In the genomic region with DNA sequence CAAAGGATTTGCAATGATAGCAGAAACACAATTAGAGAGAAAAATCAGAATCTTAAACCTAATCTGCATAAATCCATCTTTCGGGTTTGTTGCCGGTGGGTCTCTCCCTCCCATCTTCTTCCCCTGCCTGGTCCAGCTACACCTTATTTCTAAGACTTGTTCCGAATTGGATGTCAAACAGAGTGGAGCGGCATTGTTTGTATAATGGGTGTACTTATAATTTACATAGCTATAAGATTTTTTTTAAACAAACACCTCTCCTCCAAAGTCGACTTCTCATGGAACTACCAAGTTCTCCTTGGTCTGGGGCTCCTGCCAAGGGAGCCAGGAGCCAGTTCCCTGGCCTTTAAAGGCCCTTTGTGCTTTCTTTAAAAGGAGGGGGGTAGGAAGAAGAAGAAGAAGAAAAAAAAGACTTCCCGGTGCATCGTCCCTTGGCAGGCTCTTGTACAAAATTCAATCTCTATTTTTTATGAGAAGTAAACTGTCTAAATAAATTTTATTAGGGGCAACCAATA, we compare ENCODE assay signal across 16 mouse cellular contexts. TPM values are rescaled to one million over a fixed set of nuclear protein-coding genes. Genes with fewer than 3 reads are reported as not detected.
"Had no signal": no experiment of that assay in that cellular context is flagged by ENCODE, and none has a peak within 500 bp of the region (broad histone marks: within the 10 kb centered on the region; RNA-seq: fewer than 3 reads in every experiment).

No protein-coding gene starts in this region.

- H3K9me3 ChIP-seq: limb, embryonic 12.5 days; liver, embryonic 13.5 days; lung, embryonic 15.5 days; midbrain, embryonic 13.5 days had no signal

- DNase-seq: kidney, adult 9 months; kidney, postnatal 36 days; layer of hippocampus, adult 9-11 months; layer of hippocampus, postnatal 36 days; liver; liver, embryonic 13.5 days; liver, postnatal 0 days; lung, postnatal 14 days; thymus, postnatal 4 days had no signal

- H3K4me3 ChIP-seq: limb, embryonic 12.5 days; liver, embryonic 13.5 days; lung, embryonic 15.5 days; megakaryocyte, embryonic 14.5 days; midbrain, embryonic 13.5 days had no signal

- H3K27ac ChIP-seq: kidney, postnatal 0 days; limb, embryonic 12.5 days; liver, embryonic 13.5 days; lung, embryonic 15.5 days; macrophage; midbrain, embryonic 13.5 days; stomach, postnatal 0 days had no signal

- H3K4me2 ChIP-seq: limb, embryonic 12.5 days; liver, embryonic 13.5 days; lung, embryonic 15.5 days; midbrain, embryonic 13.5 days had no signal

- H3K36me3 ChIP-seq: limb, embryonic 12.5 days; liver, embryonic 13.5 days; lung, embryonic 15.5 days; midbrain, embryonic 13.5 days had no signal

- ATAC-seq: liver, postnatal 0 days; midbrain, embryonic 13.5 days had no signal

- H3K9ac ChIP-seq: limb, embryonic 12.5 days; liver, embryonic 13.5 days; liver, postnatal 0 days; lung, embryonic 15.5 days; midbrain, embryonic 13.5 days had no signal

RNA-seq across cellular contexts. Expression of gene Otp, which starts 3.5 kb away (rescaled TPM):
- polyA plus RNA-seq: kidney, postnatal 0 days; limb, embryonic 12.5 days; liver, embryonic 13.5 days; liver, postnatal 0 days; lung, embryonic 15.5 days; macrophage; stomach, postnatal 0 days had no signal
